Mouse (Mus musculus) CH12.LX (cell line): ENCODE measurements around the gene Car4. TPM values are rescaled to one million over a fixed set of nuclear protein-coding genes. Genes with fewer than 3 reads are reported as not detected.

Experiments
- DNase-seq: peaks from one replicate; pipeline ENCODE4 v3.0.0-alpha.2; 2013; ENCODE audit errors: extremely low read depth
- H3K27ac ChIP-seq: 2 replicates; pipeline ENCODE4 v1.5.1; 2012; ENCODE audit warnings: low read depth, mild to moderate bottlenecking, control low read depth, moderate library complexity; ENCODE audit not compliant: insufficient read depth
- H3K27me3 ChIP-seq: replicated peaks from 2 replicates; pipeline ENCODE3; 2012; ENCODE audit warnings: inconsistent platforms
- H3K36me3 ChIP-seq, 2 experiments: replicated peaks in 1 of 2; 2 replicates each; pipeline versions ENCODE3 to v1.6.1; 2012; ENCODE audit warnings: inconsistent platforms in 1 of 2, low read length in 1 of 2, mild to moderate bottlenecking in 1 of 2, mixed read lengths in 1 of 2, moderate library complexity in 1 of 2; ENCODE audit not compliant: control insufficient read depth in 1 of 2, insufficient read depth in 1 of 2
- H3K4me1 ChIP-seq, 2 experiments: 2 replicates each; pipeline ENCODE4 v1.6.1; 2012; ENCODE audit warnings: inconsistent platforms in 1 of 2, moderate library complexity in 1 of 2; ENCODE audit not compliant: insufficient read depth in 2 of 2, control insufficient read depth in 1 of 2
- H3K4me2 ChIP-seq: 2 replicates; pipeline ENCODE4 v1.6.1; 2012; ENCODE audit warnings: low read depth, mild to moderate bottlenecking, control low read depth; ENCODE audit not compliant: poor library complexity, insufficient read depth, severe bottlenecking
- H3K4me3 ChIP-seq, 3 experiments: fragments of 150-350 bp in 1 of 3; sonication (generic) in 1 of 3; replicated peaks in 1 of 3; 2 replicates each; pipeline versions ENCODE3 to v1.5.1; 2011 to 2012; ENCODE audit warnings: low read depth in 2 of 3, low read length in 2 of 3, mild to moderate bottlenecking in 2 of 3, moderate library complexity in 2 of 3, control low read depth in 1 of 3, improper control_type of control experiment in 1 of 3, inconsistent platforms in 1 of 3, mixed read lengths in 1 of 3; ENCODE audit not compliant: poor library complexity in 1 of 3
- H3K79me2 ChIP-seq: replicated peaks from 2 replicates; pipeline ENCODE4 v1.6.1; 2012; ENCODE audit warnings: mild to moderate bottlenecking, moderate library complexity; ENCODE audit not compliant: control insufficient read depth, poor library complexity, insufficient read depth, severe bottlenecking; ENCODE audit errors: extremely low read depth
- H3K9ac ChIP-seq: 2 replicates; pipeline ENCODE4 v1.6.1; 2012; ENCODE audit warnings: low read depth, mild to moderate bottlenecking, control low read depth, moderate library complexity; ENCODE audit not compliant: insufficient read depth
- H3K9me3 ChIP-seq: replicated peaks from 2 replicates; pipeline ENCODE3; 2012; ENCODE audit warnings: low read length, inconsistent platforms, mixed read lengths
- BHLHE40 ChIP-seq: IDR thresholded peaks from 2 replicates; pipeline ENCODE4 v1.6.1; 2011; ENCODE audit warnings: mild to moderate bottlenecking, low read depth, low read length, improper control_type of control experiment
- CHD2 ChIP-seq: IDR thresholded peaks from 2 replicates; pipeline ENCODE4 v1.6.1; 2011; ENCODE audit warnings: low read length, improper control_type of control experiment
- CTCF ChIP-seq, 2 experiments: IDR thresholded peaks in 1 of 2; conservative IDR thresholded peaks in 1 of 2; 2 replicates each; pipeline ENCODE4 v1.5.1; 2011 to 2012; ENCODE audit warnings: low read depth in 2 of 2, low read length in 2 of 2, improper control_type of control experiment in 1 of 2, inconsistent platforms in 1 of 2, mild to moderate bottlenecking in 1 of 2, moderate library complexity in 1 of 2
- E2F4 ChIP-seq: IDR thresholded peaks from 2 replicates; pipeline ENCODE4 v1.6.1; 2011; ENCODE audit warnings: low read depth, low read length, improper control_type of control experiment; ENCODE audit not compliant: insufficient replicate concordance
- EP300 ChIP-seq: IDR thresholded peaks from 2 replicates; pipeline ENCODE4 v1.6.1; 2011; ENCODE audit warnings: low read length, improper control_type of control experiment
- ETS1 ChIP-seq: conservative IDR thresholded peaks from 2 replicates; pipeline ENCODE4 v1.6.1; 2012; ENCODE audit warnings: low read depth, mild to moderate bottlenecking, inconsistent platforms, low read length, improper control_type of control experiment, moderate library complexity
- HCFC1 ChIP-seq: IDR thresholded peaks from 2 replicates; pipeline ENCODE4 v1.6.1; 2012; ENCODE audit warnings: low read depth, mild to moderate bottlenecking, inconsistent platforms, low read length, improper control_type of control experiment
- IRF4 ChIP-seq: IDR thresholded peaks from 2 replicates; pipeline ENCODE4 v1.6.1; 2014; ENCODE audit warnings: low read depth, mild to moderate bottlenecking, inconsistent platforms, low read length, improper control_type of control experiment
- JUN ChIP-seq: IDR thresholded peaks from 2 replicates; pipeline ENCODE4 v1.6.1; 2011; ENCODE audit warnings: low read depth, mild to moderate bottlenecking, low read length, improper control_type of control experiment, moderate library complexity; ENCODE audit not compliant: insufficient read depth
- JUND ChIP-seq: conservative IDR thresholded peaks from 2 replicates; pipeline ENCODE4 v1.6.1; 2011; ENCODE audit warnings: low read depth, low read length, improper control_type of control experiment
- MAZ ChIP-seq: IDR thresholded peaks from 2 replicates; pipeline ENCODE4 v1.6.1; 2012; ENCODE audit warnings: low read depth, mild to moderate bottlenecking, inconsistent platforms, low read length, improper control_type of control experiment, moderate library complexity
- PAX5 ChIP-seq: IDR thresholded peaks from 2 replicates; pipeline ENCODE4 v1.6.1; 2012; ENCODE audit warnings: low read length, inconsistent platforms, mixed read lengths
- POLR2A ChIP-seq: IDR thresholded peaks from 2 replicates; pipeline ENCODE4 v1.6.1; 2011; ENCODE audit warnings: low read depth, mild to moderate bottlenecking, improper control_type of control experiment, low read length
- RAD21 ChIP-seq: IDR thresholded peaks from 2 replicates; pipeline ENCODE4 v1.6.1; 2011; ENCODE audit warnings: low read depth, mild to moderate bottlenecking, low read length, improper control_type of control experiment, moderate library complexity
- RCOR1 ChIP-seq: conservative IDR thresholded peaks from 2 replicates; pipeline ENCODE4 v1.6.1; 2012; ENCODE audit warnings: low read depth, mild to moderate bottlenecking, inconsistent platforms, low read length, improper control_type of control experiment
- SIN3A ChIP-seq: IDR thresholded peaks from 2 replicates; pipeline ENCODE4 v1.6.1; 2012; ENCODE audit warnings: low read length, improper control_type of control experiment, inconsistent platforms
- SMC3 ChIP-seq: IDR thresholded peaks from 2 replicates; pipeline ENCODE4 v1.6.1; 2011; ENCODE audit warnings: low read depth, low read length, improper control_type of control experiment
- TBP ChIP-seq: conservative IDR thresholded peaks from 2 replicates; pipeline ENCODE4 v1.6.1; 2011; ENCODE audit warnings: low read depth, low read length, improper control_type of control experiment
- UBTF ChIP-seq: IDR thresholded peaks from 2 replicates; pipeline ENCODE4 v1.6.1; 2012; ENCODE audit warnings: low read depth, mild to moderate bottlenecking, inconsistent platforms, low read length, improper control_type of control experiment, moderate library complexity
- USF1 ChIP-seq: IDR thresholded peaks from 2 replicates; pipeline ENCODE4 v1.6.1; 2014; ENCODE audit warnings: low read depth, mild to moderate bottlenecking, inconsistent platforms, low read length, improper control_type of control experiment
- ZC3H11A ChIP-seq: IDR thresholded peaks from 2 replicates; pipeline ENCODE4 v1.6.1; 2012; ENCODE audit warnings: low read depth, mild to moderate bottlenecking, inconsistent platforms, low read length, improper control_type of control experiment
- ZMIZ1 ChIP-seq: IDR thresholded peaks from 2 replicates; pipeline ENCODE4 v1.6.1; 2012; ENCODE audit warnings: low read depth, mild to moderate bottlenecking, inconsistent platforms, low read length, improper control_type of control experiment
- ZNF384 ChIP-seq: IDR thresholded peaks from 2 replicates; pipeline ENCODE4 v1.6.1; 2012; ENCODE audit warnings: low read depth, low read length, improper control_type of control experiment, inconsistent platforms
- dilution Hi-C: fragments of 300-500 bp; cut with MboI; formaldehyde crosslinking; loops from 2 replicates; pipeline ENCODE4 v1.14.3; 2020; ENCODE audit warnings: low sequenced_read_pairs; ENCODE audit not compliant: extremely low pct_unique_long_range_greater_than_20kb, extremely low pct_ligation_motif_present
- in situ Hi-C: fragments of 300-500 bp; cut with MboI; formaldehyde crosslinking; loops from 3 replicates; pipeline ENCODE4 v1.14.3; 2019; ENCODE audit warnings: low sequenced_read_pairs, low pct_ligation_motif_present, low pct_unique_long_range_greater_than_20kb, mixed read lengths
- polyA plus RNA-seq: library from polyadenylated mRNA; unstranded; fragments of >175 nt; gene quantifications from 2 replicates; pipeline ENCODE4 v1.2.1, GENCODE M21; 2012; ENCODE audit warnings: low read depth; ENCODE audit not compliant: insufficient read length
- total RNA-seq, 2 experiments: library from RNA; depleted of rRNA; stranded (reverse); fragments of 300-350 nt in 1 of 2; fragments of >200 nt in 1 of 2; gene quantifications; 2 replicates each; pipeline ENCODE4 v1.2.3; 2012 to 2014

Car4 gene
- total and polyA plus RNA-seq, 3 experiments = not detected

GRCm38 (mm10) chr11:84919951-84920350 is 37.6 kb upstream of the Car4 start:
- in situ Hi-C loops = loop anchor here (5.0 to 10.0 kb wide), 4 partner anchors 43 to 335 kb away; no protein-coding TSS in a partner anchor
- dilution Hi-C loops = no loop called here

DNA sequence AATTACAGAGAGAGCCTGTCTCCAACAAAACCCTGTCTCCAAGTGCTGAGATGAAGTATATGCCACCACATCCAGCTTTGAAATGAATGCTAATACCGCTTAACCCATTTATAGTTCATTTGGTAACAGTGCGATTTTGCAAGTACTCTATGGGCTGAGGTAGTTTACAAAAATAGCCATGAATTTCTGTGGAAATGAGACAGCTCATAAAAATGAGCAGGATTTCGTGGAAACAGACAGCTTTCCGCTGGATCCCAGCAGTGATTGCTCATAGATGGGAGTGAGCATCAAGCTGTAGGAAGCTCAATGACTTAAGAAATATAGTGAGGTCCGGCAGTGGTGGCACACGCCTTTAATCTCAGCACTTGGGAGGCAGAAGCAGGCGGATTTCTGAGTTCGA is 36.6 kb upstream of the Car4 start:
- Histone ChIP-seq H3K9me3 (no peaks in the 10 kb centered on the region), H3K4me2 (no peak overlapping the region), H3K27ac (no peak overlapping the region), H3K9ac (no peak overlapping the region), H3K27me3 (peaks cover 48% of the 10 kb centered on the region)
- dilution Hi-C loops (no loop called here), in situ Hi-C loops (no loop called here)
- DNase-seq = no peak
- TF ChIP-seq UBTF (no peak), RAD21 (no peak), JUN (no peak), JUND (no peak), E2F4 (no peak), SIN3A (no peak), IRF4 (no peak), EP300 (no peak), RCOR1 (no peak), PAX5 (no peak), USF1 (no peak), BHLHE40 (no peak)
- TF ChIP-seq, all 38 proteins: peak for 0
- no peak overlapping the region for H3K4me3 ChIP-seq
- 0 out of 2 replicates have a peak, but pooled peaks cover 2% of the 10 kb centered on the region for H3K79me2 ChIP-seq
- H3K4me1 ChIP-seq = peaks cover 8 to 18% of the 10 kb centered on the region in 2 experiments; a peak in 3 of 4 replicates
- H3K36me3 ChIP-seq = no peaks in the 10 kb centered on the region

More at GRCm38 (mm10) chr11:84919951-84920350, 37.6 kb upstream of the Car4 start:
- peaks cover 12% of the 10 kb centered on the region for H3K79me2 ChIP-seq
- H3K36me3 ChIP-seq = no peaks in the 10 kb centered on the region
- no peak for DNase-seq
- no peak overlapping the region for H3K4me3 ChIP-seq
- no peak overlapping the region for H3K9ac ChIP-seq
- no peaks in the 10 kb centered on the region for H3K9me3 ChIP-seq
- TF ChIP-seq HCFC1 = no peak
- no peak for TF ChIP-seq IRF4
- TF ChIP-seq ZNF384 = no peak
- no peak for TF ChIP-seq RCOR1
- no peak for TF ChIP-seq MAZ
- no peak for TF ChIP-seq EP300
- no peak for TF ChIP-seq SMC3
- TF ChIP-seq CTCF (conservative IDR thresholded peaks at IDR 0.05 in 1 of 2, IDR thresholded peaks at IDR 0.05 in 1 of 2; ENCODE audit: low read depth in 2 of 2, low read length in 2 of 2) = no peak
- no peak for TF ChIP-seq UBTF
- no peak for TF ChIP-seq JUN
- no peak for TF ChIP-seq ZC3H11A
- TF ChIP-seq PAX5 = no peak
- TF ChIP-seq CHD2 = no peak
- TF ChIP-seq TBP = no peak
- TF ChIP-seq POLR2A = no peak
- TF ChIP-seq BHLHE40 = no peak
- TF ChIP-seq ZMIZ1 = no peak
- TF ChIP-seq ETS1 = no peak
- TF ChIP-seq, all 38 proteins: peak for 0
- Histone ChIP-seq H3K4me2 (no peak overlapping the region), H3K27me3 (peaks cover 48% of the 10 kb centered on the region), H3K4me1 (peaks cover 8 to 23% of the 10 kb centered on the region in 2 experiments; a peak in 3 of 4 replicates), H3K27ac (no peak overlapping the region)
